In genomic region chr5:37767231-37767630, GRCm38 (mm10) we compare ENCODE assay signal across 22 mouse cellular contexts. TPM values are rescaled to one million over a fixed set of nuclear protein-coding genes. Genes with fewer than 3 reads are reported as not detected.
"Had no signal": no experiment of that assay in that cellular context is flagged by ENCODE, and none has a peak within 500 bp of the region (broad histone marks: within the 10 kb centered on the region; RNA-seq: fewer than 3 reads in every experiment).

No protein-coding gene starts in this region.

- DNase-seq: kidney, postnatal 25 days; left cerebral cortex, postnatal 4 days; liver, postnatal 0 days; lung, embryonic 14.5 days; retina, postnatal 1 day; right cerebral cortex, postnatal 25 days; spleen, adult 18-20 months; thymus, postnatal 25 days had no signal

- H3K4me1 ChIP-seq: stomach, embryonic 15.5 days had no signal

- ATAC-seq: liver, postnatal 0 days; lung, postnatal 0 days; midbrain, embryonic 15.5 days had no signal

- H3K4me3 ChIP-seq: kidney, embryonic 15.5 days; limb, embryonic 12.5 days; limb, embryonic 15.5 days; midbrain, embryonic 12.5 days; midbrain, embryonic 15.5 days; neural tube, embryonic 12.5 days; stomach, embryonic 15.5 days had no signal

- H3K27ac ChIP-seq: kidney, embryonic 15.5 days; limb, embryonic 12.5 days; limb, embryonic 15.5 days; liver, embryonic 14.5 days; macrophage; midbrain, embryonic 12.5 days; midbrain, embryonic 15.5 days; neural tube, embryonic 12.5 days; stomach, embryonic 15.5 days had no signal

- H3K36me3 ChIP-seq: kidney, embryonic 15.5 days; limb, embryonic 12.5 days; limb, embryonic 15.5 days; midbrain, embryonic 12.5 days; midbrain, embryonic 15.5 days; neural tube, embryonic 12.5 days; stomach, embryonic 15.5 days had no signal

- H3K9ac ChIP-seq: kidney, embryonic 15.5 days; limb, embryonic 12.5 days; limb, embryonic 15.5 days; liver, embryonic 14.5 days; liver, postnatal 0 days; lung, embryonic 14.5 days; midbrain, embryonic 12.5 days; midbrain, embryonic 15.5 days; neural tube, embryonic 12.5 days; stomach, embryonic 15.5 days had no signal

- H3K27me3 ChIP-seq: limb, embryonic 12.5 days; limb, embryonic 15.5 days; midbrain, embryonic 15.5 days; stomach, embryonic 15.5 days had no signal

- H3K9me3 ChIP-seq: kidney, embryonic 15.5 days; limb, embryonic 15.5 days; midbrain, embryonic 15.5 days; stomach, embryonic 15.5 days had no signal

- H3K4me2 ChIP-seq: kidney, embryonic 15.5 days; limb, embryonic 12.5 days; limb, embryonic 15.5 days; liver, embryonic 11.5 days; lung, embryonic 14.5 days; midbrain, embryonic 12.5 days; midbrain, embryonic 15.5 days; neural tube, embryonic 12.5 days; stomach, embryonic 15.5 days had no signal

RNA-seq across cellular contexts. Expression of gene Cytl1, which starts 31.9 kb away (rescaled TPM):
- total RNA-seq: left cerebral cortex, postnatal 4 days; megakaryocyte, adult 5-6 weeks; neutrophil, adult 5-6 weeks had no signal
- polyA plus RNA-seq: liver, embryonic 11.5 days; liver, postnatal 0 days; macrophage had no signal

RNA-seq across cellular contexts. Expression of gene Stk32b, which starts 50.3 kb away (rescaled TPM):
- total RNA-seq: megakaryocyte, adult 5-6 weeks had no signal
- polyA plus RNA-seq: macrophage; thymus, postnatal 0 days had no signal

RNA-seq across cellular contexts. Expression of gene Msx1, which starts 57.2 kb away (rescaled TPM):
- total RNA-seq: megakaryocyte, adult 5-6 weeks; neutrophil, adult 5-6 weeks had no signal
- polyA plus RNA-seq: liver, postnatal 0 days; macrophage had no signal
